Mouse (Mus musculus) stomach, postnatal 0 days (tissue): ENCODE measurements around the gene Mill2. TPM values are rescaled to one million over a fixed set of nuclear protein-coding genes. Genes with fewer than 3 reads are reported as not detected.

Experiments
- ATAC-seq: fragments of 200-750 bp; cut with Nextera tagmentation; 2 replicates; pipeline ENCODE4 v1.8.0; 2017; ENCODE audit not compliant: low FRiP score, low TSS enrichment
- DNase-seq: peaks from one replicate; pipeline ENCODE4 v3.0.0-alpha.2; 2016; ENCODE audit warnings: low spot score
- H3K27ac ChIP-seq: fragments of 300-500 bp; sonication (generic); replicated peaks from 2 replicates; pipeline ENCODE4 v1.5.1; 2014; ENCODE audit warnings: mild to moderate bottlenecking, control low read depth
- H3K27me3 ChIP-seq: fragments of 300-500 bp; sonication (generic); 2 replicates; pipeline ENCODE4 v1.6.1; 2014; ENCODE audit warnings: low read length; ENCODE audit not compliant: control insufficient read depth, insufficient read depth
- H3K36me3 ChIP-seq: fragments of 300-500 bp; sonication (generic); 2 replicates; pipeline ENCODE4 v1.6.1; 2014; ENCODE audit warnings: low read length, mixed read lengths; ENCODE audit not compliant: control insufficient read depth, insufficient read depth
- H3K4me1 ChIP-seq: fragments of 300-500 bp; sonication (generic); replicated peaks from 2 replicates; pipeline ENCODE4 v1.6.1; 2014; ENCODE audit warnings: antibody characterized with exemption; ENCODE audit not compliant: control insufficient read depth, insufficient read depth
- H3K4me2 ChIP-seq: fragments of 300-500 bp; sonication (generic); replicated peaks from 2 replicates; pipeline ENCODE4 v1.6.1; 2014; ENCODE audit warnings: low read depth, mild to moderate bottlenecking, control low read depth, moderate library complexity
- H3K4me3 ChIP-seq: fragments of 300-500 bp; sonication (generic); 2 replicates; pipeline ENCODE4 v1.5.1; 2014; ENCODE audit warnings: low read depth, low read length, control low read depth
- H3K9ac ChIP-seq: fragments of 300-500 bp; sonication (generic); 2 replicates; pipeline ENCODE4 v1.6.1; 2014; ENCODE audit warnings: mild to moderate bottlenecking, low read length, control low read depth, mixed read lengths
- H3K9me3 ChIP-seq: fragments of 300-500 bp; sonication (generic); 2 replicates; pipeline ENCODE4 v1.6.1; 2016; ENCODE audit warnings: low read length; ENCODE audit not compliant: control insufficient read depth
- CTCF ChIP-seq: IDR thresholded peaks from 2 replicates; pipeline ENCODE4 v1.5.1; 2016; ENCODE audit warnings: antibody characterized with exemption, low read depth, mild to moderate bottlenecking, moderate library complexity
- EP300 ChIP-seq: optimal IDR thresholded peaks from 2 replicates; pipeline ENCODE3; 2016; ENCODE audit warnings: antibody characterized with exemption
- WGBS: fragments of 180-500 bp; shearing (Covaris S2); extraction: QIAGEN DNeasy Blood & Tissue Kit; methylation state at CpG from one replicate; pipeline ENCODE4 v1.1.7; 2014; 5-methylcytosine and 5-hydroxymethylcytosine counted together
- polyA plus RNA-seq: library from polyadenylated mRNA; unstranded; fragments of >200 nt; fragmentation: Nextera tagmentation; extraction: Ambion mirVana; gene quantifications from 2 replicates; pipeline ENCODE4 v1.2.1, GENCODE M21; 2015

Mill2 gene
- polyA plus RNA-seq, 1 experiment from 2014 or later = 1.3 TPM

DNA sequence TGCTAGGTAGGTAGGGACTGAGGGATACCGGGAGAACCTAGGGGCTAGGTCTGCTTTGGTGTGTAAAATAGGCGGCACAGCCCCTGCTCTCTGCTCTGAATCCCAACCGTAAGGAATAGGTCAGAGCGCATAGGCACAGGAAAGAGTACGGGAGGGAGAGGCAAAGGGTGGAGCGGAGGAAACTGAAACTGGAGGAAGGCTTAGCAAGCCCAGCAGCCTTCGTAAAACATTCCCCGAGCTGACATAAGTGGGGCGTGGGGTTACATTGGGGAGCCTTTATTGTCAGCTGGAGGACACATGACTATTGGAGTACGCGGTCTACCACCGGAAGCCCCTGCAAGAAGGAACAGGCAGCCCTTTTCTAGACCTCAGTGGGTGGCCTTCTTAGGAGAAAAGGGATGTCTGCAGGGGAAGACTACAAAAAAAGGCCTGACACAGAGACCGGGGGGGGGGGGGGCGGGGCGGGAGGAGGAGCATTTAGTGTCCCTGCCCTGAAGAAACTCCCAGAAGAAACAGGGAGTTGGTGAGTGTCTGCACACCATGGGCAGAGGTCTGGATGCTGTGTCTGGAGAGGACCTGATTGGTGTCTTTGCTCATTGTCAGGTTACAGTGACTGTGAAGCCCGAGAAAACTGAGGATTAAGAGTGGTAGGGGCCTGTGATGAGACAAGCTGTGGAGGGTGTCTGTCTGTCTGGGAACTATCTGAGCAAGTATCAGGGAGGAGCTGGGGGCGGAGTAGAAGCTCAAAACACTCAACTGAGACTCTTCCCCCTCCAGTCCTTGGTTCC, 814 bp downstream of the Mill2 start:
- Histone ChIP-seq H3K4me3 (peak overlapping the region; percentile 50), H3K36me3 (no peaks in the 10 kb centered on the region), H3K4me1 (no peaks in the 10 kb centered on the region), H3K27ac (peak overlapping the region; percentile 98), H3K9ac (peak overlapping the region; percentile 76), H3K9me3 (no peaks in the 10 kb centered on the region), H3K27me3 (no peaks in the 10 kb centered on the region), H3K4me2 (peak overlapping the region; percentile 77)
- ATAC-seq (peak; percentile 95), DNase-seq (peak; percentile 60)
- WGBS = 4% methylated on average over 13 of the region's 17 CpGs
- TF ChIP-seq EP300 (no peak), CTCF (no peak)

DNA sequence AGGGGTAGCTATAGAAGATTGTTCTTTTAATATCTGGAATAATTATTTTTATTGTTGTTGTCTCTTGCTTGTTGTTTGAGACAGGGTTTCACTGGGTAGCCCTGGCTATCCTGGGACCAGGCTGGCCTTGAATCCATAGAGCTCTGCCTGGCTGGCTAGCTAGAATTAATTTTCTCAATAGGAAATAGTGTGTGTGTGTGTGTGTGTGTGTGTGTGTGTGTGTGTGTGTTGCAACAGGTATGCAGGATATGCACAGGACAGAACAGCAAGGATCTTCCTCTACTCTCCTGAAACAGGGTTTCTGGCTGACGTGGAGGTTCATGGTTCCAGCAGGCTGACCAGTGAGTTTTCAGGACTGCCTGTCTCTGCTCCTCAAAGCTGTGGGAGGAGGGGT, 1.4 kb downstream of the Mill2 start:
- H3K4me3 ChIP-seq = peak overlapping the region; percentile 28; the same call in 1 of the 2 replicates
- no peaks in the 10 kb centered on the region for H3K9me3 ChIP-seq
- no peak for DNase-seq
- H3K27me3 ChIP-seq = no peaks in the 10 kb centered on the region
- H3K9ac ChIP-seq = 0 out of 2 replicates have a peak overlapping the region, but pooled peaks have one; percentile 48
- peak overlapping the region; percentile 73 for H3K27ac ChIP-seq
- H3K4me2 ChIP-seq = peak overlapping the region; percentile 43
- TF ChIP-seq CTCF = no peak
- TF ChIP-seq EP300 = no peak
- ATAC-seq = no peak
- no peaks in the 10 kb centered on the region for H3K36me3 ChIP-seq
- WGBS = 69% methylated on average over 1 of the region's 1 CpGs
- no peaks in the 10 kb centered on the region for H3K4me1 ChIP-seq

DNA sequence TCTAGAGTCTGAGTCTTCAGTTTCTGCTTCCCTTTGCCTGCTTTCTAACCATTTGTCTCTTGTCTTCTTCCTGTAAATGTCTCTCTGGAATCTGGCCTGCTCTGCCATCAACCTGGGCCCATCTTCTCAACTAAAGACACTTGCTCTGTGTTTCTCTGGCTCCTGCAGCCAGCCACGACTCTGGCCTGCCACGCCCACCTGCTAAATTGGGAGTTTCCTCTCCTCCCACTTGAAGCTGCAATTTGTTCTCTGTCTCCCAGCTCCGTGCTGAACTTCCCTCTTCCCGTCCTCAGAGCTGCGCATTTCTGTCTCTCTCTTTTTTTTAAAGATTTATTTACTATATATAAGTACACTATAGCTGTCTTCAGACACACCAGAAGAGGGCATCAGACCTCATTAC, 5.0 kb downstream of the Mill2 start:
- no peaks in the 10 kb centered on the region for H3K27me3 ChIP-seq
- H3K4me1 ChIP-seq = no peaks in the 10 kb centered on the region
- no peak overlapping the region for H3K4me2 ChIP-seq
- no peak for TF ChIP-seq EP300
- TF ChIP-seq CTCF = no peak
- H3K9me3 ChIP-seq = no peaks in the 10 kb centered on the region
- DNase-seq (no peak), ATAC-seq (no peak)
- WGBS = 36% methylated on average over 5 of the region's 5 CpGs
- H3K27ac ChIP-seq = no peak overlapping the region
- H3K4me3 ChIP-seq = no peak overlapping the region
- no peaks in the 10 kb centered on the region for H3K36me3 ChIP-seq
- no peak overlapping the region for H3K9ac ChIP-seq

DNA sequence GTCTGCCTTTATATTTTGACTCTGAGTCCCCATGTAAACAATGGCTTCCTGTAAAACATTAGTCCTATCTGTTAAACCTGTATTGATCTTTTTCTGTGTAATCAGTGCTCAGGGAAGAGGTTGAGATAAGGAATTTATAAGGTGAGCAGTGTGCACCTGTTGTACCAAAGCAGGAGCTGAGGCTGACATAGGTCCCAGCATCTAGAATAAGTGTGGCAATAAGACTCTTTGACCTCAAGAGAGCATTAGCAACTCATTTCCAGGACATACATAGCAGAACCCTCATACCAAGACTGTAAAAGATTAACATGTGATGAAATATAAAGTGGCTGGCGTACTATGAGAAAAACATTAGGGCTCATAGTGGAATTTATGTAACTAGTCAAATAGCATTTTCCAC, 8.6 kb downstream of the Mill2 start:
- TF ChIP-seq CTCF = no peak
- no peak for TF ChIP-seq EP300
- Histone ChIP-seq H3K9ac (no peak overlapping the region), H3K4me3 (no peak overlapping the region), H3K27me3 (no peaks in the 10 kb centered on the region), H3K4me2 (no peak overlapping the region), H3K4me1 (no peaks in the 10 kb centered on the region), H3K9me3 (no peaks in the 10 kb centered on the region), H3K36me3 (no peaks in the 10 kb centered on the region), H3K27ac (no peak overlapping the region)
- ATAC-seq = no peak
- 66% methylated on average over 1 of the region's 1 CpGs for WGBS
- no peak for DNase-seq

DNA sequence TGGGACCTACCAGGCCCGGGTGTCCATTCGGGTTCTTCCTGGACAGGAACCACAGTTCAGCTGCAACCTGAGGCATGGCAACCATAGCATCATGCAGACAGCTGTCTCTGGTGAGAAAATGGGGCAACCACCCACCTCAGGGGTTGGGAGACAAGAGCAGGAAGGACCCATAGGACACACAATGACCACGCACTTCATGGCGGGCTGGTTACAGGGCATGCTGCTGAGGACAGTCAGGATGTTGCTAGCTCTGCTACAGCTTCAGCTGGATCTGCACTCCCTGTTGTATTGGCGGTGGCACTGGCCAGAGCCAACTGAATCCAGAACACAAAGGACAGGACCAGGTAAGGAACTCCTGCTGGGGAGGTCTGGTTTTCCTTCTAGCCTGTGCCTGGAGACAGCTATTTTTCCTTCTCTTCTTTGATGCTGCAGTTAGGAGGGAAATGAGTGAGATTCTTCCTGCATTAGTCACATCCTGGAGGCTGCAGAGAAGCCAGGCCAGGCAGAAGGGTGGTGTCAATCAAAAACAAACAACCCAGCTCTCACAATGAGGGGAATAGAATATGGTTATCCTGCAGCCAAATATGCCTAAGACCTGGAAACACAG, 18.6 kb downstream of the Mill2 start:
- ATAC-seq (no peak), DNase-seq (peak; percentile 11)
- H3K4me2 ChIP-seq = no peak overlapping the region
- 0 out of 2 replicates have a peak overlapping the region, but pooled peaks have one; percentile 0 for H3K9ac ChIP-seq
- H3K9me3 ChIP-seq = no peaks in the 10 kb centered on the region
- H3K4me3 ChIP-seq = no peak overlapping the region
- TF ChIP-seq CTCF (no peak), EP300 (no peak)
- H3K27ac ChIP-seq = 0 out of 2 replicates have a peak overlapping the region, but pooled peaks have one; percentile 9
- no peaks in the 10 kb centered on the region for H3K27me3 ChIP-seq
- H3K4me1 ChIP-seq = no peaks in the 10 kb centered on the region; the same call in 1 of the 2 replicates
- H3K36me3 ChIP-seq = no peaks in the 10 kb centered on the region
- 65% methylated on average over 5 of the region's 5 CpGs for WGBS

DNA sequence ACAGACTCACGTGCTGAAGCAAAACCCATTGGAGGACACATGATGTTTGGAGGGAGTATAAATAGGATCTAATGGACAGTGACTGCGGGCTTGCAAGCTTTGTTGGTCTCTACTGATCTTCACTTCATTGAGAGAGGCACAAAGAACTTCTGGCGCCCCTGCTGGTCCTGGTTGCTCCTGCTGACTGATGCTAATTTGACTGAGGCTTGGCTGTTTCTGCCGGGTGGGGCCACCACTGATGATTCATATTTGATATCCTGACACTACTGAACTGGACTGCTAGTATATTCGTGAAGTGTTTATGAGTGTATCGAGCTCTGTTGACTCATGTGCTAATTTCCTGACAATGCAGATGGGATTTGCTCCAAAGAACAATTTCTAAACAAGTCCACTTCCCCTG, 23.0 kb downstream of the Mill2 start:
- Histone ChIP-seq H3K9ac (no peak overlapping the region), H3K4me3 (no peak overlapping the region), H3K27ac (no peak overlapping the region), H3K36me3 (no peaks in the 10 kb centered on the region), H3K4me2 (no peak overlapping the region), H3K9me3 (no peaks in the 10 kb centered on the region), H3K4me1 (no peaks in the 10 kb centered on the region; the same call in 1 of the 2 replicates), H3K27me3 (no peaks in the 10 kb centered on the region)
- WGBS = 81% methylated on average over 6 of the region's 6 CpGs
- ATAC-seq = no peak
- no peak for TF ChIP-seq EP300
- no peak for TF ChIP-seq CTCF
- DNase-seq = no peak
